Mouse (Mus musculus): ENCODE results near the gene Ikzf1. TPM values are rescaled to one million over a fixed set of nuclear protein-coding genes. Genes with fewer than 3 reads are reported as not detected.

Ikzf1 gene
- total and polyA plus RNA-seq, 2 experiments from 2014 or later = 0.19 to 1.0 TPM

GRCm38 (mm10) chr11:11694472-11695177, 9.8 kb downstream of the Ikzf1 start:
- H3K4me3 ChIP-seq (ENCODE audit: low read depth, low read length) = no peak overlapping the region
- ATAC-seq (ENCODE audit: insufficient read depth, low read depth) (no peak), DNase-seq (ENCODE audit: low spot score) (no peak)
- H3K9ac ChIP-seq (replicated peaks; ENCODE audit: low read depth, low read length) = no peak overlapping the region
- no peak overlapping the region for H3K27ac ChIP-seq (ENCODE audit: low read depth)
- no peak overlapping the region for H3K4me2 ChIP-seq (ENCODE audit: low read depth, low read length)
- no peaks in the 10 kb centered on the region for H3K4me1 ChIP-seq (ENCODE audit: control insufficient read depth, insufficient read depth)
- H3K36me3 ChIP-seq (replicated peaks; ENCODE audit: control insufficient read depth, insufficient read depth, low read length) = no peaks in the 10 kb centered on the region
- WGBS = 76% methylated on average over 6 of the region's 6 CpGs
- no peaks in the 10 kb centered on the region for H3K27me3 ChIP-seq (ENCODE audit: control insufficient read depth, insufficient read depth, low read length)
- TF ChIP-seq CTCF (IDR thresholded peaks at IDR 0.05; ENCODE audit: low read depth) (no peak), EP300 (IDR thresholded peaks at IDR 0.05; ENCODE audit: low read depth) (no peak)
- no peaks in the 10 kb centered on the region for H3K9me3 ChIP-seq (replicated peaks; ENCODE audit: control insufficient read depth, low read length)

DNA sequence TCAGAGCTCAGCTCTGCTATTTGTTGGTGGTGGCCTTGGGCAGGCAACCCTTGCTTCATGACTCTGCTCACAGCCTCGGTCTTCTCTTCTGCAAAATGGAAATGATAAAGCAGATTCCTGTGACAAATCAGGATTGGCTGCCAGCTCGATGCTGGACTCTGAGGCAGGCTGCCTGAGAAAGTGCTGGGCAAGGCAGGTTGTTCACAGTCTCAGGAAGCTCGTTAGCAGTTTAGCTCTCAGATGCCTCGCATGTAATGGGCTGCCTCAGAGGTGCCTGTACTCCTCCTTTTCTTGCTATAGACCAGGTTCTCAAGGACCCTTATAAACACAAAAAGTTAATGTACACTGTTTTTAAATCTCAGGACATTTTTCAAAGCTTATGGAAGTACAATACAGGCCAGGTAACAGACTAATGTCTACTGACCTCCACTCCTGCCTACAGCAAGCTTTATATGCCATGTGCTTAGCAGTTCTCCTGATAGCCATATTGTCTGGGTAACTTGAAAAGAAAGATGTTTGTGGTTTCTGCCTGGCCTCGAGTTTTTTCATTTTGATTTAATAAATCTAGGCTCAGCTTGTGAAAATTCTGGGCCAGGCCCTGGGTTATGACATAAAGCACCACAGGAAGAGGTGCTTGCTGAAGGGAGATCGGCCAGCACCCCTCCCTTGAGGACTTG, 10.5 kb downstream of the Ikzf1 start:
- no peak overlapping the region for H3K27ac ChIP-seq (ENCODE audit: low read depth)
- ATAC-seq (ENCODE audit: insufficient read depth, low read depth) = no peak
- TF ChIP-seq EP300 (IDR thresholded peaks at IDR 0.05; ENCODE audit: low read depth) (no peak), CTCF (IDR thresholded peaks at IDR 0.05; ENCODE audit: low read depth) (no peak)
- no peaks in the 10 kb centered on the region for H3K9me3 ChIP-seq (replicated peaks; ENCODE audit: control insufficient read depth, low read length)
- H3K27me3 ChIP-seq (ENCODE audit: control insufficient read depth, insufficient read depth, low read length) = no peaks in the 10 kb centered on the region
- no peak overlapping the region for H3K9ac ChIP-seq (replicated peaks; ENCODE audit: low read depth, low read length)
- no peak overlapping the region for H3K4me2 ChIP-seq (ENCODE audit: low read depth, low read length)
- no peaks in the 10 kb centered on the region for H3K4me1 ChIP-seq (ENCODE audit: control insufficient read depth, insufficient read depth)
- H3K4me3 ChIP-seq (ENCODE audit: low read depth, low read length) = no peak overlapping the region
- WGBS = 59% methylated on average over 6 of the region's 6 CpGs
- no peaks in the 10 kb centered on the region for H3K36me3 ChIP-seq (replicated peaks; ENCODE audit: control insufficient read depth, insufficient read depth, low read length)
- DNase-seq (ENCODE audit: low spot score) = no peak

- Histone ChIP-seq H3K4me2 (ENCODE audit: low read depth, low read length) (no peak overlapping the region), H3K4me3 (ENCODE audit: low read depth, low read length) (no peak overlapping the region), H3K27ac (ENCODE audit: low read depth) (no peak overlapping the region), H3K9me3 (replicated peaks; ENCODE audit: control insufficient read depth, low read length) (no peaks in the 10 kb centered on the region), H3K27me3 (ENCODE audit: control insufficient read depth, insufficient read depth, low read length) (no peaks in the 10 kb centered on the region), H3K9ac (replicated peaks; ENCODE audit: low read depth, low read length) (no peak overlapping the region), H3K36me3 (replicated peaks; ENCODE audit: control insufficient read depth, insufficient read depth, low read length) (no peaks in the 10 kb centered on the region), H3K4me1 (ENCODE audit: control insufficient read depth, insufficient read depth) (no peaks in the 10 kb centered on the region)
- DNase-seq (ENCODE audit: low spot score) (no peak), ATAC-seq (ENCODE audit: insufficient read depth, low read depth) (no peak)
- TF ChIP-seq EP300 (IDR thresholded peaks at IDR 0.05; ENCODE audit: low read depth) (no peak), CTCF (IDR thresholded peaks at IDR 0.05; ENCODE audit: low read depth) (no peak)
- WGBS = 76% methylated on average over 4 of the region's 4 CpGs
Observed at GRCm38 (mm10) chr11:11695907-11696306, 11.1 kb downstream of the Ikzf1 start.

GRCm38 (mm10) chr11:11696814-11697213, 12.0 kb downstream of the Ikzf1 start:
- WGBS = 79% methylated on average over 3 of the region's 3 CpGs
- no peak overlapping the region for H3K4me2 ChIP-seq (ENCODE audit: low read depth, low read length)
- no peak for TF ChIP-seq CTCF (IDR thresholded peaks at IDR 0.05; ENCODE audit: low read depth)
- TF ChIP-seq EP300 (IDR thresholded peaks at IDR 0.05; ENCODE audit: low read depth) = no peak
- H3K27me3 ChIP-seq (ENCODE audit: control insufficient read depth, insufficient read depth, low read length) = no peaks in the 10 kb centered on the region
- H3K36me3 ChIP-seq (replicated peaks; ENCODE audit: control insufficient read depth, insufficient read depth, low read length) = no peaks in the 10 kb centered on the region
- H3K27ac ChIP-seq (ENCODE audit: low read depth) = no peak overlapping the region
- ATAC-seq (ENCODE audit: insufficient read depth, low read depth) = no peak
- H3K9me3 ChIP-seq (replicated peaks; ENCODE audit: control insufficient read depth, low read length) = no peaks in the 10 kb centered on the region
- H3K4me1 ChIP-seq (ENCODE audit: control insufficient read depth, insufficient read depth) = no peaks in the 10 kb centered on the region
- no peak overlapping the region for H3K9ac ChIP-seq (replicated peaks; ENCODE audit: low read depth, low read length)
- peak; percentile 2 for DNase-seq (ENCODE audit: low spot score)
- no peak overlapping the region for H3K4me3 ChIP-seq (ENCODE audit: low read depth, low read length)

GRCm38 (mm10) chr11:11701378-11701777, 16.6 kb downstream of the Ikzf1 start:
- 56% methylated on average over 6 of the region's 6 CpGs for WGBS
- Histone ChIP-seq H3K4me2 (ENCODE audit: low read depth, low read length) (no peak overlapping the region), H3K9ac (replicated peaks; ENCODE audit: low read depth, low read length) (no peak overlapping the region), H3K4me1 (ENCODE audit: control insufficient read depth, insufficient read depth) (no peaks in the 10 kb centered on the region), H3K36me3 (replicated peaks; ENCODE audit: control insufficient read depth, insufficient read depth, low read length) (no peaks in the 10 kb centered on the region), H3K27ac (ENCODE audit: low read depth) (no peak overlapping the region), H3K4me3 (ENCODE audit: low read depth, low read length) (no peak overlapping the region), H3K27me3 (ENCODE audit: control insufficient read depth, insufficient read depth, low read length) (no peaks in the 10 kb centered on the region), H3K9me3 (replicated peaks; ENCODE audit: control insufficient read depth, low read length) (no peaks in the 10 kb centered on the region)
- DNase-seq (ENCODE audit: low spot score) (no peak), ATAC-seq (ENCODE audit: insufficient read depth, low read depth) (no peak)
- TF ChIP-seq CTCF (IDR thresholded peaks at IDR 0.05; ENCODE audit: low read depth) = no peak
- no peak for TF ChIP-seq EP300 (IDR thresholded peaks at IDR 0.05; ENCODE audit: low read depth)

Measured in heart, postnatal 0 days (tissue).